Mouse (Mus musculus) mouse embryonic stem cell (cell line): Measurements from ENCODE around the gene Dhx35.

Experiments used
- in situ Hi-C, 2 experiments: fragments of 300-500 bp; cut with MboI; formaldehyde crosslinking; loops; 1 replicate in 1 of 2; 3 replicates in 1 of 2; pipeline ENCODE4 v1.14.3; 2019 to 2020; ENCODE audit warnings: low sequenced_read_pairs in 2 of 2, low pct_unique_long_range_greater_than_20kb in 1 of 2, mixed read lengths in 1 of 2; ENCODE audit not compliant: unreplicated experiment in 1 of 2

The Dhx35 gene

GRCm38 (mm10) chr2:158794494-158795004 is at the start of gene Dhx35:
Gene Dhx35, plus strand, starts transcription at chr2:158794807.
- in situ Hi-C loops, result no loop called here

- in situ Hi-C loops, result no loop called here
These were observed 49.5 kb upstream of the Dhx35 start for GRCm38 (mm10) chr2:158745049-158745482.

DNA sequence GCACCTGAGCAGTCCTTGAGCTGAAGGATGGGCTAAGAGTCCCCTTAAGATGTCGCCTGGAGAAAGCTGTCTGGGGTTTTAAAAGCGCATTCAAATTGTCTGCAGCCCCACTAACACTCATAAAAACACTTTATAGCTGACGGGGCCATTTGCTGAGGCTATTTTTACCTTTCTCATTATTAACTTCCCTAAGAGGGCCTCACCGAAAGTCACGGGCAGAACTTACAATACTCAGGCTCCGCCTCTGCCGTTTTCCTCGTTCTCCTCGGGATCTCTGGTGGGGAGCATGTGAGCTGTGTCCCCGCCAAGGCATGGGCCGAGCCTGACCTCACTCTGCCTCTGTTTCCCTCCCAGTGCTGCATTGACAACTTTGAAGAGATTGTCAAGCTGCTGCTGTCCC is 48.4 kb upstream of the Dhx35 start:
- in situ Hi-C loops, result no loop called here

DNA sequence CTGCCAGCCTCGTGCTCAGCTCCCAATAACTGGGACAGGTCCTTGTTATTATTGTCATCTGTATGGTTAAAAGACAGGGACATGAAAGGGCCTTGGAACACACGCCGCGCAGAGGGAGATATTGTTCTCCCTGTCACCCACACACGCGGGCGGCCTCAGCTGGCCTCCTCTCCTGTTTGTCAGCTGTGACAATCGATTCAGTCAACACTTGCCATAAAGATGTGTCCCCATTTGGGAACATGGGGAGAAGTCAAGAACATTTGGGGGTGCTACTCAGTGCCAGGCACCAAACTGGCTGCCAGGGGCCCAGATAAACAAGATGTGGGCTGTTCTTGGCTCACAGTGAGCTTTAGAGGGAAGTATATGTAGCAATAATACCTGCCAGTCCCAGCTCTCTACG is 45.2 kb upstream of the Dhx35 start:
- in situ Hi-C loops, result no loop called here

DNA sequence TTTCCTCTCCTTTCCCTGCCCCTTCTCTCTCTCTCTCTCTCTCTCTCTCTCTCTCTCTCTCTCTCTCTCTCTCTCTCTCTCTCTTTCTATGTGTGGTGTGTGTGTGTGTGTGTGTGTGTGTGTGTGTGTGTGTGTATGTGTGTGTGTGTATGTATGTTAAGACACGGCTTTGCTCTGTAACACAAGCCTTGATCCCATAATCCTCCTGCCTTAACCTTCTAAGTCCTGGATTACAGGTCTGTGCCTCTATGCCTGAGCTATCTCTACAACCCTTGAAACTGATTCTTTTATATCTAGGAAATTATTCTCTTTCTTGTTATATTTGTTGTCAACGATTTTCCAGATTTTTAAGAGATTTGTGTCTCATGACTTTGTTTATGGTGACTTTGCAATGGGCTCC is 34.4 kb upstream of the Dhx35 start:
- in situ Hi-C loops, result no loop called here

DNA sequence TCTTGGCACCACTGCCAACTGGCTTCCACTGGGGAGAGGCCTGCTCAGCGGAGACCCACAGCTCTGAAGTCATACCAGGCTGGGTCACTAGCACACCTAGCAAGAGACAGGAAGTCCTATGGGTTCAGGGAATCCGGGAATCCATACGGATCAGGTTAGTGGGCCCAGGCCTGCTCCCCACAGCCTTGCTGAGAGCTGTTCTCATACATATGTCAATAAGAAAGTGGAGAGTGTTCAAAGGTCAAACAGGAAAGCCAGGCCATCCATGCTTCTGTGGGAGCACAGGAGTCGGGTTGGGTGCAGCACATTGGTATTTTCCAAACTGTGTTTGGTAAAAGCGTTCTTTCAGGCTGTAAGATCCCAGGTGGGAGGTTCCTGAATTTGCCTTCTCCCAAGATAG is 32.3 kb upstream of the Dhx35 start:
- in situ Hi-C loops, result no loop called here

DNA sequence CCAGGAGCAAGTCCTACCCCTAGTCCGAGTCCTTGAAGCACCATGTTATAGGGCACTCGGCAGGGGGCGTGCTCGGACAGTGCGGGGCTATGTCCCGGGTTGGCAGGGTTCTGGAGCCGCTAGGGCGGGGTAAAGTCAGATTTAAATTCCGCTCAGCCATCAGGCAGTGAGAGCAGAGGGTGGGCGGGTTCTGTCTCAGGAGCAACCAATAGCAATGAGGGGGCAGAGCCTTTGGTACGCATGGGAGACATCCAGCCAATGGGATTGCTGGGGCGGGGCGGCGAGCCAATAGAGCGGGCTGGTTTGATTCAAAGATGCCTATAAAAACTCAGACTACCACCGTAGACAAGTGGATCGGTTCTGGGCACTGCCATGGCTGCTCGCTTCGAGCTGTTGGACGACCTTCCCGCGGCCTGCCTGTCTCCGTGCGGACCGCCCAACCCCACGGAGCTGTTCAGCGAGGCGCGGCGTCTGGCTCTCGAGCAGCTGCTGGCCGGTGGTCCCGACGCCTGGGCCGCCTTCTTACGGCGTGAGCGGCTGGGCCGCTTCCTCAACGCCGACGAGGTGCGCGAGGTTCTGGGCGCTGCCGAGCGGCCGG is 26.8 kb upstream of the Dhx35 start, which contains the start of gene Fam83d:
Gene Fam83d (plus strand): TSS at position 352 of the 598 bp plus-strand sequence.
- in situ Hi-C loops, result no loop called here

- in situ Hi-C loops, result no loop called here
These were observed 26.3 kb upstream of the Dhx35 start for GRCm38 (mm10) chr2:158768350-158768749.

DNA sequence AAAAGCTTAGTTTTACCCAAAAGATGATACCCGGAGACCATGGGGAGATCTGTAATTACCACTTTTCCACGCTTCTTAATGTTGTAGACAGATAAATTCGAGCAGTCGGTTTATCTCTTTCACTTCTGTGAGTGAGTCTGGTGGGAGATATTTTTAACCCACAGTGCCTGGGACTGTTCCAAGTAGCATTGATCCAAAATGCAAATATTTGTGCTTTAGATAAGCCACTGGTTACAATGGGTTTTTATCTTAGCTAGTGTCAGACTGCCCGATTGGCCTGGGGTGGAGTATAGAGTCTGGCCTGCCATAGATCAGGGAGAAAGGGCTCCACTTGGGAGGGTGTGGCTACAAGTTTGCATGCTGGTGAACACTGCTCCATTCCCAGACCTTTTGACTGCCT is 25.8 kb upstream of the Dhx35 start:
- in situ Hi-C loops, result no loop called here

DNA sequence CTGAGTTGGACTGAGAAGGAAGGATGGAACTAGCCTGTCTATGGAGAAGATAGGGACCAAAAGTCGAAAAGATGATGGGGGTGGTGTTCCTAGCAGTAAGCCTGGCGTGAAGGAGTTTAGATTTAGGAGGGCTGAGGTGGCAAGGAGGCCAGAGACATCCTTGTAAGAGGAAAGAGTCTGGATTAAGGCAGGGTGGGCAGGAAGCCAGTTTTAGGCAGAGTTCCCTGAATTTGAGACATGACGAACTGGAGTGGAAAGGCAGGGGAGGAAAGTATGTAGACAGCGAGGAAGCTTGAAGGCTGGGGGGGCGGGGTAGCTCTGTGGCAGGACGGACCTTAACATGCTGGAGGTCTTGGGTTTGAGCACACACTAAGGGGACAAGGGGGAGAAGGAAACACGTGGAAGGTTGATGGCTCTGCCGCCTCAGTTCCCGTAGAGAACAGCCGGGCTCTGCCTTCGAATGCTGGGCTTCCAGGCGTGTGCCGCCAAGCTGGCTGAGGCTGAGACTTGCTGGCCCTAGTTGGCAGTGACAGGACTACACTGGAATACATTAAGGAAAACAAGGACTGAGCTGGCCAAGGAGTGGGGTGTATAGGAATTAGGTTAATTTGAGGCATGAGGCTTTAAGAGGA is 24.4 kb upstream of the Dhx35 start:
- in situ Hi-C loops, result no loop called here

- in situ Hi-C loops, result no loop called here
These were observed 23.4 kb upstream of the Dhx35 start for GRCm38 (mm10) chr2:158771066-158771763.

- in situ Hi-C loops, result no loop called here
These were observed 21.8 kb upstream of the Dhx35 start for GRCm38 (mm10) chr2:158772808-158773207.

DNA sequence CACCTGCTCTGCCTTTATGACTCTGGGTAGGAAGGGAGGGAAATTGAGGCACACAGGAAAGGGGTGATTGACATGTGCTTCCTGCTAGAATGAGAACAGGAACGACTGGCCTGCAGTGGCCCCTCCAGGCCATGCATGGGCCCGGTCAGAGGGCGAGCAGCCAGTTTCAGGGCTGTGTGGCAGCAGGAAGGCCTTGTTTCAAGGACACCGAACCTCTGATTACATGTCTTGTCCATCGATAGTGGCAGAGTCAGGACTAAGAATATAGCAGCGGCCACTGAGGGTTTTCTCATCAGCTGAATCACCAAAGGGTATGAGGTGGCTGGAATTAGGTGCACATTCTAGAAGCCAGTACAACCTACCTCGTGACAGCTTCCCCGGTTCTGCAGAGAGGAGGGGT is 19.7 kb upstream of the Dhx35 start:
- in situ Hi-C loops, result no loop called here

GRCm38 (mm10) chr2:158776716-158777115 is 17.9 kb upstream of the Dhx35 start:
- in situ Hi-C loops, result no loop called here

GRCm38 (mm10) chr2:158777490-158777889 is 17.1 kb upstream of the Dhx35 start:
- in situ Hi-C loops, result no loop called here

GRCm38 (mm10) chr2:158778349-158778748 is 16.3 kb upstream of the Dhx35 start:
- in situ Hi-C loops, result no loop called here

DNA sequence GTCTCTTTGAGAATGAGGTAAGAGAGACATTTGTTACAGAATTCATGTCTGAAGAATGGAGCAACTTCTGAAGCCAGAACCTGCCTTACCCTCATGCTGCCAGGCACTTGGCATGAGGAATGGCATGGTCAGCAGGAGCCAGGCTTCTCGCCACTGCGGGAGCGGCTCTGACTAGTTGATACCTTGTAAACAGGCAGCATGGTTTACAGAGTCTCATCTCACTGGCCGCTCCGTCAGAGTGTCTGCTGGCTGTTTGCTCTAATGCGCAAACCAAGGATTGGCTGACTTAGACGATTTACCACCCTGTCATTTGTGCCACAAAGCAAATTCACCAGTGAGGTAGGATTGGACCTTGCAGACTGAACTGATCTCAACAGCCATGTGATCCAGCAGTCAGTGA is 13.5 kb upstream of the Dhx35 start:
- in situ Hi-C loops, result no loop called here

- in situ Hi-C loops, result no loop called here
These were observed 7.4 kb upstream of the Dhx35 start for GRCm38 (mm10) chr2:158786927-158787795.

GRCm38 (mm10) chr2:158795043-158795442 is 436 bp downstream of the Dhx35 start:
- in situ Hi-C loops, result no loop called here
